Mouse (Mus musculus): ENCODE data around the gene Ezh1. TPM values are rescaled to one million over a fixed set of nuclear protein-coding genes. Genes with fewer than 3 reads are reported as not detected.

The Ezh1 gene
- polyA plus RNA-seq, 1 experiment from 2014 or later, result 18.5 TPM

Other genes with a start within 250 kb of the Ezh1 start
- gene Atp6v0a1, start 217.0 kb downstream of the Ezh1 start, polyA plus RNA-seq (2015; fragmentation: Nextera tagmentation; extraction: Ambion mirVana), result 47.8 and 50.5 TPM in 2 replicates
- 17.0 and 17.2 TPM in 2 replicates for gene Naglu, start 156.5 kb downstream of the Ezh1 start, polyA plus RNA-seq (2015; fragmentation: Nextera tagmentation; extraction: Ambion mirVana)
- gene Hsd17b1, start 148.1 kb downstream of the Ezh1 start, polyA plus RNA-seq (2015; fragmentation: Nextera tagmentation; extraction: Ambion mirVana), result 0.30 TPM in 1 of 2 replicates, not detected in the other
- gene Coasy, start 143.9 kb downstream of the Ezh1 start, polyA plus RNA-seq (2015; fragmentation: Nextera tagmentation; extraction: Ambion mirVana), result 38.9 and 41.8 TPM in 2 replicates
- gene Mlx, start 139.2 kb downstream of the Ezh1 start, polyA plus RNA-seq (2015; fragmentation: Nextera tagmentation; extraction: Ambion mirVana), result 57.4 and 60.5 TPM in 2 replicates
- gene Psmc3ip, start 131.0 kb downstream of the Ezh1 start, polyA plus RNA-seq (2015; fragmentation: Nextera tagmentation; extraction: Ambion mirVana), result 21.4 and 23.4 TPM in 2 replicates
- 18.7 and 20.1 TPM in 2 replicates for gene Retreg3, start 106.6 kb downstream of the Ezh1 start, polyA plus RNA-seq (2015; fragmentation: Nextera tagmentation; extraction: Ambion mirVana)
- gene Tubg1, start 106.5 kb downstream of the Ezh1 start, polyA plus RNA-seq (2015; fragmentation: Nextera tagmentation; extraction: Ambion mirVana), result 63.0 and 63.5 TPM in 2 replicates
- 3.9 and 4.6 TPM in 2 replicates for gene Tubg2, start 70.6 kb downstream of the Ezh1 start, polyA plus RNA-seq (2015; fragmentation: Nextera tagmentation; extraction: Ambion mirVana)
- 2.3 and 2.6 TPM in 2 replicates for gene Cntnap1, start 55.9 kb downstream of the Ezh1 start, polyA plus RNA-seq (2015; fragmentation: Nextera tagmentation; extraction: Ambion mirVana)
- gene Plekhh3, start 55.1 kb downstream of the Ezh1 start, polyA plus RNA-seq (2015; fragmentation: Nextera tagmentation; extraction: Ambion mirVana), result 17.6 and 18.7 TPM in 2 replicates
- 0.26 and 0.43 TPM in 2 replicates for gene Ccr10, start 51.0 kb downstream of the Ezh1 start, polyA plus RNA-seq (2015; fragmentation: Nextera tagmentation; extraction: Ambion mirVana)
- 95.8 and 106 TPM in 2 replicates for gene Ramp2, start 19.6 kb upstream of the Ezh1 start, polyA plus RNA-seq (2015; fragmentation: Nextera tagmentation; extraction: Ambion mirVana)
- 133 and 141 TPM in 2 replicates for gene Vps25, start 27.2 kb upstream of the Ezh1 start, polyA plus RNA-seq (2015; fragmentation: Nextera tagmentation; extraction: Ambion mirVana)
- gene Wnk4, start 34.1 kb upstream of the Ezh1 start, polyA plus RNA-seq (2015; fragmentation: Nextera tagmentation; extraction: Ambion mirVana), result 23.5 and 28.0 TPM in 2 replicates
- gene Cntd1, start 52.5 kb upstream of the Ezh1 start, polyA plus RNA-seq (2015; fragmentation: Nextera tagmentation; extraction: Ambion mirVana), result 0.70 and 1.2 TPM in 2 replicates
- gene Coa3, start 52.7 kb upstream of the Ezh1 start, polyA plus RNA-seq (2015; fragmentation: Nextera tagmentation; extraction: Ambion mirVana), result 194 and 197 TPM in 2 replicates
- gene Becn1, start 75.8 kb upstream of the Ezh1 start, polyA plus RNA-seq (2015; fragmentation: Nextera tagmentation; extraction: Ambion mirVana), result 143 and 147 TPM in 2 replicates
- 98.2 and 107 TPM in 2 replicates for gene Psme3, start 89.8 kb upstream of the Ezh1 start, polyA plus RNA-seq (2015; fragmentation: Nextera tagmentation; extraction: Ambion mirVana)
- 0.97 and 1.4 TPM in 2 replicates for gene Aoc2, start 98.6 kb upstream of the Ezh1 start, polyA plus RNA-seq (2015; fragmentation: Nextera tagmentation; extraction: Ambion mirVana)
- gene Aoc3, start 104.1 kb upstream of the Ezh1 start, polyA plus RNA-seq (2015; fragmentation: Nextera tagmentation; extraction: Ambion mirVana), result 3.5 TPM in 2 replicates
- 0.09 and 0.15 TPM in 2 replicates for gene G6pc, start 141.1 kb upstream of the Ezh1 start, polyA plus RNA-seq (2015; fragmentation: Nextera tagmentation; extraction: Ambion mirVana)
- 57.6 and 58.0 TPM in 2 replicates for gene Aarsd1, start 191.2 kb upstream of the Ezh1 start, polyA plus RNA-seq (2015; fragmentation: Nextera tagmentation; extraction: Ambion mirVana)
- 7.5 and 10.8 TPM in 2 replicates for gene Gm27029, start 198.3 kb upstream of the Ezh1 start, polyA plus RNA-seq (2015; fragmentation: Nextera tagmentation; extraction: Ambion mirVana)
- 17.6 and 19.0 TPM in 2 replicates for gene Rundc1, start 198.6 kb upstream of the Ezh1 start, polyA plus RNA-seq (2015; fragmentation: Nextera tagmentation; extraction: Ambion mirVana)
- 16.3 and 26.9 TPM in 2 replicates for gene Ptges3l, start 198.9 kb upstream of the Ezh1 start, polyA plus RNA-seq (2015; fragmentation: Nextera tagmentation; extraction: Ambion mirVana)
- gene Rpl27, start 215.8 kb upstream of the Ezh1 start, polyA plus RNA-seq (2015; fragmentation: Nextera tagmentation; extraction: Ambion mirVana), result 241 and 276 TPM in 2 replicates
- 26.3 and 26.8 TPM in 2 replicates for gene Ifi35, start 221.9 kb upstream of the Ezh1 start, polyA plus RNA-seq (2015; fragmentation: Nextera tagmentation; extraction: Ambion mirVana)
- 10.7 and 11.9 TPM in 2 replicates for gene Rnd2, start 238.5 kb upstream of the Ezh1 start, polyA plus RNA-seq (2015; fragmentation: Nextera tagmentation; extraction: Ambion mirVana)
- gene Vat1, start 239.8 kb upstream of the Ezh1 start, polyA plus RNA-seq (2015; fragmentation: Nextera tagmentation; extraction: Ambion mirVana), result 67.1 and 73.8 TPM in 2 replicates

Measured in stomach, embryonic 16.5 days (tissue).